Mouse (Mus musculus) G1E (cell line): ENCODE data around the gene 2310011J03Rik.

ENCODE experiments used
- CTCF ChIP-seq: IDR thresholded peaks from 2 replicates; pipeline ENCODE4 v1.5.1; 2012; ENCODE audit warnings: low read depth, low read length, inconsistent platforms, mixed read lengths
- GATA1 ChIP-seq: IDR thresholded peaks from 2 replicates; pipeline ENCODE4 v1.6.1; 2012; ENCODE audit warnings: borderline replicate concordance, low read length, inconsistent platforms, mixed read lengths
- POLR2AphosphoS5 ChIP-seq: IDR thresholded peaks from 2 replicates; pipeline ENCODE4 v1.6.1; 2012; ENCODE audit warnings: low read depth, low read length, inconsistent platforms; ENCODE audit not compliant: insufficient replicate concordance
- TAL1 ChIP-seq: conservative IDR thresholded peaks from 2 replicates; pipeline ENCODE4 v1.6.1; 2012; ENCODE audit warnings: low read depth, low read length, inconsistent platforms, mixed read lengths

DNA sequence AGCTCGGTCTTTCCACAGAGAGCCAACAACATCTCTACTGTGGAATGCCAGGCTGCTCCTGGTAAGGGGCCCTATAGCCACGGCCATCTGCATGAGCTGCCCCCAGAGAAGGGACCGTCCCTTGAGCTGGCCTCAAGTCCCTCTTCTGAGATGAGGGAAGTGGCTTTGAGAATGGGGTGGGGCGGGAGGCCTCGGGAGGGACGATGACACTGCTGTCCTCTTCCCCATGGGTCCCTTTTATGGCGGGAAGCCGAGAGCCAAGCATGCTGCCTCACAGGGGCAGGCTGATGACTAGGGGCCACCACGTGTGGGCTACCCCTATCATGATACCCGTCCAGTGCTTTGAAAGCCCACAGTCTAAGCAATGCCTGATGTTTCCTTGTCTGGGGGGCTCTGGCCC is 3.3 kb downstream of the 2310011J03Rik start:
- TF ChIP-seq CTCF (no peak), POLR2AphosphoS5 (no peak), GATA1 (no peak), TAL1 (no peak)
